Mouse (Mus musculus): Measurements from ENCODE around the gene Snapin. TPM values are rescaled to one million over a fixed set of nuclear protein-coding genes. Genes with fewer than 3 reads are reported as not detected.

The Snapin gene
- polyA plus RNA-seq, 1 experiment: 65.1 TPM

DNA sequence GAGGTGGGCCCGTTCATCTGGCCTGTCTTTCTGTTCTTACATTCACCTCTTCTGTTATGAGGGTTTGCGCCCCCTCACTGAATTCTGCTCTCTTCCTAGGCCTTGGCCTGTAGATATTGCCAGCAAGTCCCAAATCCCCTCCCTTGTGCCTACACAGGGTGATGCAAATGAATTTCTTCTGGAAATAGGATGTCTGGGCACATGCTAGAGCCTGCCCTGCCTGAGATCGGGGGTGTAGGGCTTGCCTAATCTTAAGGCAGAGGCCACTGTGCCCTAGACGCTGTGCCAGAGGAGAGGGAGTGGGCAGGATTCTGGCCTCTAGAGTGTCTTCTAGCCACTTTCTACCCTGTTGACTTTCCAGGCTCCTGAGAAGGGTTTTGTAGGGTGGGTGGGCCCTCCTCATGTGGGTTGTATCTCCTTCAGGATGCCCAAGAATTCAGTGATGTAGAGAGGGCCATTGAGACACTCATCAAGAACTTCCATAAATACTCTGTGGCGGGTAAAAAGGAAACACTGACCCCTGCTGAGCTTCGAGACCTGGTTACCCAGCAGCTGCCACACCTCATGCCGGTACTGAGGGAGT lies 36.5 kb upstream of the Snapin start:
- no peaks in the 10 kb centered on the region for H3K9me3 ChIP-seq (replicated peaks; ENCODE audit: control insufficient read depth, insufficient read depth, low read length, poor library complexity, severe bottlenecking)
- H3K4me1 ChIP-seq (ENCODE audit: control insufficient read depth, insufficient read depth, low read length): peaks cover 2% of the 10 kb centered on the region
- no peaks in the 10 kb centered on the region; the same call in 1 of the 2 replicates for H3K27me3 ChIP-seq (ENCODE audit: control insufficient read depth, insufficient read depth, low read length, poor library complexity, severe bottlenecking)
- H3K36me3 ChIP-seq (ENCODE audit: control insufficient read depth, insufficient read depth, low read length, poor library complexity, severe bottlenecking): no peaks in the 10 kb centered on the region
- H3K4me3 ChIP-seq (ENCODE audit: low read depth, low read length): no peak overlapping the region
- no peak overlapping the region for H3K9ac ChIP-seq (ENCODE audit: low read depth, poor library complexity, severe bottlenecking)
- TF ChIP-seq CTCF (IDR thresholded peaks at IDR 0.05; ENCODE audit: low read depth, low read length) (no peak), EP300 (IDR thresholded peaks at IDR 0.05; ENCODE audit: insufficient read depth, low read depth, low read length) (no peak), POLR2A (IDR thresholded peaks at IDR 0.05; ENCODE audit: insufficient read depth, low read length) (no peak)
- no peak overlapping the region for H3K27ac ChIP-seq (ENCODE audit: insufficient read depth, low read length)

DNA sequence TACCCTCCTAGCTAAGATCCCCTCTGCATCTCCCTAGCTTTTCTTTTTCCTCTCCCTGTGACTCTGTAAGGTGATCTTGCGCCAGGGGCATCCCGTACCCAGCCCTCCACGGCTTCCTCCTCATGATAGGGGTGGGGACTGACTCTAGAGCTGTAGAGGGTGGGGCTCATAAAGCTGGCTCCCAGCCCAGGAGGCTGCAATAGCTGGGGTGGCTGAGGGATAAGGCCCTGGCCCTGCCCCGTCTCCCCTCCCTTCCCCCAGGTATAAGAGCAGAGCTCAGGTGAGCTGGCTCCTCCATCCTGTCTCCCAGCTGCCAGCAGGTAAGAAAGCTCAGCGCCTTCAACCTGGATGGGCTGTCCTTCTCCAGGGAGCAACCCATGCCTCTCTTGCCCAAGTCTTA lies 35.7 kb upstream of the Snapin start, which contains the start of gene S100a14:
Gene S100a14 (plus strand): TSS at position 277 of the 400 bp plus-strand sequence.
- Histone ChIP-seq H3K4me1 (ENCODE audit: control insufficient read depth, insufficient read depth, low read length) (peaks cover 2% of the 10 kb centered on the region), H3K9me3 (replicated peaks; ENCODE audit: control insufficient read depth, insufficient read depth, low read length, poor library complexity, severe bottlenecking) (no peaks in the 10 kb centered on the region), H3K36me3 (ENCODE audit: control insufficient read depth, insufficient read depth, low read length, poor library complexity, severe bottlenecking) (no peaks in the 10 kb centered on the region), H3K4me3 (ENCODE audit: low read depth, low read length) (no peak within 1 kb of the TSS), H3K9ac (ENCODE audit: low read depth, poor library complexity, severe bottlenecking) (no peak within 1 kb of the TSS), H3K27me3 (ENCODE audit: control insufficient read depth, insufficient read depth, low read length, poor library complexity, severe bottlenecking) (no peaks in the 10 kb centered on the region; the same call in 1 of the 2 replicates), H3K27ac (ENCODE audit: insufficient read depth, low read length) (no peak within 1 kb of the TSS)
- TF ChIP-seq CTCF (IDR thresholded peaks at IDR 0.05; ENCODE audit: low read depth, low read length) (no peak), EP300 (IDR thresholded peaks at IDR 0.05; ENCODE audit: insufficient read depth, low read depth, low read length) (no peak), POLR2A (IDR thresholded peaks at IDR 0.05; ENCODE audit: insufficient read depth, low read length) (no peak)

DNA sequence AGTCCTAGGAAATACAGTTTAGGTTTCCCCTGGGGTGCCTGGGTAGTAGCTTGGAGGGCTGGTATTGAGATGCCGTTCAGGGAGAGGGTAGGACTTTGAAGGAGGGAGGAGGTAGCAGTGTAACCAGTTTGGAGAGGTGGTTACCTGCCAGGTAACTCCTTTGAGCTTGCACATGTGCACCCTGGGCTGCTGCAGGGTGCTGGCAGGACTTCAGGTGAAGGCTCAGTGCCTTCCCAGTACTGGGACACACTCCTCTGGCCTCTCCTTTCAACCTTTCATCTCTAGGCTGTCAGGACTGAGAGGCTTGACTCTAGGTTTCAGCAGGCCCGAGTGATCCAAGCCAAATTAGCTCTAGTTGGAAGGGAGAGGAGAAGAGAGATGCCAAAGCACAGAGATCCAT lies 35.2 kb upstream of the Snapin start:
- Histone ChIP-seq H3K9ac (ENCODE audit: low read depth, poor library complexity, severe bottlenecking) (no peak overlapping the region), H3K4me1 (ENCODE audit: control insufficient read depth, insufficient read depth, low read length) (peaks cover 2% of the 10 kb centered on the region), H3K9me3 (replicated peaks; ENCODE audit: control insufficient read depth, insufficient read depth, low read length, poor library complexity, severe bottlenecking) (no peaks in the 10 kb centered on the region), H3K27ac (ENCODE audit: insufficient read depth, low read length) (no peak overlapping the region), H3K36me3 (ENCODE audit: control insufficient read depth, insufficient read depth, low read length, poor library complexity, severe bottlenecking) (no peaks in the 10 kb centered on the region), H3K27me3 (ENCODE audit: control insufficient read depth, insufficient read depth, low read length, poor library complexity, severe bottlenecking) (no peaks in the 10 kb centered on the region; the same call in 1 of the 2 replicates), H3K4me3 (ENCODE audit: low read depth, low read length) (no peak overlapping the region)
- no peak for TF ChIP-seq EP300 (IDR thresholded peaks at IDR 0.05; ENCODE audit: insufficient read depth, low read depth, low read length)

DNA sequence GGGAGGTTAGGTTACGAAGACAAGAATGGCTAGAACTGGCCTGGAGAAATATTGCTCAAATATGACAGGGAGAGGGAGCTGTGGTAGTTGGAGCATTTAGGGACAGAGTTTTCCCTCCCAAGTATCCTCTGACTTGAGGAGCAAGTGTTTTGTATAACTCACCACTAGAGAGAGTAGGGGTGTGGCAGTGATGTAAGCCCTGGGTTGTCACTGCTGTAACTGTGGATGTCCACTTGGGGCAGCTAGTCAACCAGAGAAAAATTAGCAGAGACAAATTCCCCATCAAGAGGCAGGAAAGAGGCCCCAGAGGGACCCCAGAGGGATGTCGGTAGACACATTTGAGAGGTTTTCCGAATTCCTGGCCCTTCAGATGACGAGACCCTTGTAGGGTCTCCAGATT lies 34.6 kb upstream of the Snapin start:
- peaks cover 2% of the 10 kb centered on the region for H3K4me1 ChIP-seq (ENCODE audit: control insufficient read depth, insufficient read depth, low read length)
- no peaks in the 10 kb centered on the region for H3K36me3 ChIP-seq (ENCODE audit: control insufficient read depth, insufficient read depth, low read length, poor library complexity, severe bottlenecking)
- no peak overlapping the region for H3K9ac ChIP-seq (ENCODE audit: low read depth, poor library complexity, severe bottlenecking)
- no peaks in the 10 kb centered on the region; the same call in 1 of the 2 replicates for H3K27me3 ChIP-seq (ENCODE audit: control insufficient read depth, insufficient read depth, low read length, poor library complexity, severe bottlenecking)
- H3K27ac ChIP-seq (ENCODE audit: insufficient read depth, low read length): no peak overlapping the region
- TF ChIP-seq EP300 (IDR thresholded peaks at IDR 0.05; ENCODE audit: insufficient read depth, low read depth, low read length) (no peak), CTCF (IDR thresholded peaks at IDR 0.05; ENCODE audit: low read depth, low read length) (peak; percentile 39), POLR2A (IDR thresholded peaks at IDR 0.05; ENCODE audit: insufficient read depth, low read length) (no peak)
- H3K9me3 ChIP-seq (replicated peaks; ENCODE audit: control insufficient read depth, insufficient read depth, low read length, poor library complexity, severe bottlenecking): no peaks in the 10 kb centered on the region
- no peak overlapping the region for H3K4me3 ChIP-seq (ENCODE audit: low read depth, low read length)

DNA sequence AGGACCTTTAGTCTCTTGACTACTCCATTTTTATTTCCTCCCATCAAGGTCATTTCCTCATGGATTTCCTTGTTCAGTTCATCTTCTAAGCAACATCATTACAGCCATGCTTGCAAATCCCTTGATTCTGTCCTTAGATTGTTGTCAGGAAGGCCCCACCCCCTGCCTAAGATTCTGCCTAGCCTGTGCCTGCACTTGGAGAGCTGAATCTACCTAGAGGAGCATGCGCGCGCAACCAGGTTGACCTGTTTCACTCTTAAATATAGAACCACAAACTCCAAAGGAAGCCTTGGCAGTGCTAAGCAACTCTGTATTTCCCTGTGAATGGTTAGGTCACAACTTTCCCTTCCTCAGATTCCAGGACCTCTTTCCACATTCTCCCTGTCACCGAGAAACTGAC lies 26.9 kb upstream of the Snapin start:
- Histone ChIP-seq H3K27ac (ENCODE audit: insufficient read depth, low read length) (no peak overlapping the region), H3K9ac (ENCODE audit: low read depth, poor library complexity, severe bottlenecking) (no peak overlapping the region), H3K4me1 (ENCODE audit: control insufficient read depth, insufficient read depth, low read length) (peaks cover 5% of the 10 kb centered on the region), H3K36me3 (ENCODE audit: control insufficient read depth, insufficient read depth, low read length, poor library complexity, severe bottlenecking) (no peaks in the 10 kb centered on the region), H3K4me3 (ENCODE audit: low read depth, low read length) (no peak overlapping the region), H3K9me3 (replicated peaks; ENCODE audit: control insufficient read depth, insufficient read depth, low read length, poor library complexity, severe bottlenecking) (no peaks in the 10 kb centered on the region), H3K27me3 (ENCODE audit: control insufficient read depth, insufficient read depth, low read length, poor library complexity, severe bottlenecking) (no peaks in the 10 kb centered on the region)
- TF ChIP-seq EP300 (IDR thresholded peaks at IDR 0.05; ENCODE audit: insufficient read depth, low read depth, low read length) (no peak), POLR2A (IDR thresholded peaks at IDR 0.05; ENCODE audit: insufficient read depth, low read length) (no peak), CTCF (IDR thresholded peaks at IDR 0.05; ENCODE audit: low read depth, low read length) (no peak)

DNA sequence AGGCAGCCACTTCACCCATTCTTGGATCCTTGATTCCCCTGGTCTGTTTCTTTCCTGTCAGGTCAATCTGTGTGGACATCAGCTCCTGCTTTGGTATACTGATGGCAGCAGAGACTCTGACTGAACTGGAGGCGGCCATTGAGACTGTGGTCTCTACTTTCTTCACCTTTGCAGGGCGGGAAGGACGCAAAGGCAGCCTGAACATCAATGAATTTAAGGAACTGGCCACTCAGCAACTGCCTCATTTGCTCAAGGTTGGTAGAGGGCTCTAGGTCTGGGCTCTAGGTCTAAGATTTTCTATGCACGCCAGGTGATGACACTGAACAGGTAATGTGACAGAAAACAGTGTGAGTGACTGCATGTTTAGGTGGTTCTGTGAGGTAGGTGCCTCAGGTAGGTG lies 25.0 kb upstream of the Snapin start:
- Histone ChIP-seq H3K27ac (ENCODE audit: insufficient read depth, low read length) (no peak overlapping the region), H3K4me3 (ENCODE audit: low read depth, low read length) (no peak overlapping the region), H3K9me3 (replicated peaks; ENCODE audit: control insufficient read depth, insufficient read depth, low read length, poor library complexity, severe bottlenecking) (no peaks in the 10 kb centered on the region), H3K9ac (ENCODE audit: low read depth, poor library complexity, severe bottlenecking) (no peak overlapping the region), H3K27me3 (ENCODE audit: control insufficient read depth, insufficient read depth, low read length, poor library complexity, severe bottlenecking) (no peaks in the 10 kb centered on the region), H3K36me3 (ENCODE audit: control insufficient read depth, insufficient read depth, low read length, poor library complexity, severe bottlenecking) (no peaks in the 10 kb centered on the region), H3K4me1 (ENCODE audit: control insufficient read depth, insufficient read depth, low read length) (peaks cover 5% of the 10 kb centered on the region)
- TF ChIP-seq CTCF (IDR thresholded peaks at IDR 0.05; ENCODE audit: low read depth, low read length): no peak
